Mouse (Mus musculus) adrenal gland, postnatal 25 days (tissue): ENCODE measurements around the gene Nkiras2. TPM values are rescaled to one million over a fixed set of nuclear protein-coding genes. Genes with fewer than 3 reads are reported as not detected.
"Not testable (repeated sequence)": the region's sequence is repeated elsewhere in the genome, so short reads cannot be mapped to it uniquely, and the experiment has no call there.

ENCODE experiments used
- DNase-seq: peaks from one replicate; pipeline ENCODE4 v3.0.0; 2021; ENCODE audit warnings: mixed read lengths
- long read RNA-seq: library from polyadenylated mRNA; stranded (forward); transcript quantifications from one replicate; pipeline ENCODE4 v2.0.0, GENCODE M21; 2021
- total RNA-seq: library from RNA; stranded (reverse); gene quantifications from 2 replicates; pipeline ENCODE4 v1.2.3, GENCODE M21; 2021

The Nkiras2 gene
- total RNA-seq: 40.3 and 46.8 TPM in 2 replicates
- long read RNA-seq, transcript Nkiras2-201 (4 exons, 2,097 nt): major isoform, 50 of 58 reads
- long read RNA-seq, partial matches to known transcripts: 1 of 58 reads
- long read RNA-seq, other reads (novel, unspliced or antisense): 7 of 58 reads

DNA sequence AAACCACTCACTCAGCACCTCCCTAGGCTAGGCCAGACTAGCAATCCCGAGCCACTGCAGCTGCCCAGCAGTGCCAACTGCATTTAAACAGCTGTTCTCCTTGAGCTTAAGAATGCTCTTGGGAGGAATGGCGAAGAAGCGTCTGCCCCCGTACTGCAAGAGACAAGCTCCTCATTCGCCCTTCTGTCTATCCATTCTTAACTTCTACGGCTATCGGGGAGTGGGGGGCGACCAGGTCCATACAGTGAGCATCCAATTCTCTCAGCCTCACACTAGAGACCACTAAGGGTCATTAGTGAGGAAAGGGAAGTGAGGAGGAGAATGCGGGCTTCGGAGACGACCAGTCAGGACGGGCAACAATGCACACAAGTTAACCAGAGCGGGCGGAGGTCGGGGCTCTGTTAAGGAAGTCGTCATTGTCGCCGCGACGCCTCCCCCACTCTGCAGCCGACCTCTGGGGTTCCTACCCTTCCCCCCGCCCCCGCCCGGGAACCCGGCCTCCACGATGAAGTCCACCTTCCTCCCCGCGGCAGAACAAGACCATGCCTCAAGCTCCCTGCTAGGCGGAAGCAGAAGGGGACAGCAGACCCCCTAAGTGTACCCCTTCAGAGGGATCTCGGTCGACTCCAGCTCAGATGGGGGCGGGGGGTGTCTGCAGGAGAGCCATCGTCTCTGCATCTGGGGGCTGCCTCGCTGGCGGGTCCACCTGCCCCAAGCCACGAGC is at the start of gene Nkiras2:
Gene Nkiras2 (plus strand): TSS at position 484 of the 724 bp plus-strand sequence.
- peak; percentile 69 for DNase-seq

DNA sequence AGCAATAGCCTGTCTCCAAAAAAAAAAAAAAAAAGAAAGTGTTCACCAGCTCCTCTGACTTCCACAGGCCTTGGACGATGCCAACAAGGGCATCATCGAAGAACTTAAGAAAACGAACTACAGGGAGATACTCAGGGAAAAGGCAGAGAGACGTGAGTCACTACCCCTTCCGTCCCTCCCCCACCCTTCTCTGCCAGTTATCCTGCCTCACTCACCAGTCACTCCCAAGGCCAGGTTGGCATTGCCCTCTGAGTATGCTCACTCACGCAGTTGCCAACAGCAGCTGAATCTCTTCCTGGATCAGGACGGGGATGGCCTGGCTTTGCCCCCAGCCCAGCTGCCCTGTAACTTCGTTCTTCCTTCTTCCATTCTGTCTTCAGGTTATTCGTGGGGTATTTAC is 49.3 kb upstream of the Nkiras2 start:
- peak; percentile 74 for DNase-seq

GRCm38 (mm10) chr11:100570430-100571201 is 48.4 kb upstream of the Nkiras2 start:
- DNase-seq: peak; percentile 54

- DNase-seq: no peak
These were observed 47.9 kb upstream of the Nkiras2 start for GRCm38 (mm10) chr11:100571202-100571567.

- DNase-seq: no peak
These were observed 44.9 kb upstream of the Nkiras2 start for GRCm38 (mm10) chr11:100574188-100574587.

- DNase-seq: peak; percentile 89
These were observed 44.1 kb upstream of the Nkiras2 start, which contains the start of gene Cnp for GRCm38 (mm10) chr11:100574708-100575483. Gene Cnp (plus strand): TSS chr11:100574904.

DNA sequence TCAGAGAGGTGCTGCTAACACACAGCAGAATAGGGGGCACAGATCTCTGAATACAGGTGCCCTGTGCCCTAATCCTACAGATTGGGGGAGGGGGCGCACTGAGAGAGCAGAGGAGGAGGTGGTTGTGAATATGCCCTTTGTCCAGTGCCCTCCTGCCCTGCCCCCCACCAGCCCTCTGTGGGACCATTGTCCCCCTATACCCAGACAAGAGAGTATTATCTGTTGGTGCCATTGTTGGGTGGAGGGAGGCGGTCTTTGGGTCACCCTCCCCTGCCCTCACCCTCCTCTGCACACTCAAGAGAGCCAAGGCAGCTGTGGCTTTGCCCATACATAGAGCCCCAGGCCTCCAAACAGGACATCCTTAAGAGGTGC is 43.6 kb upstream of the Nkiras2 start:
- no peak for DNase-seq

GRCm38 (mm10) chr11:100576256-100576655 is 42.8 kb upstream of the Nkiras2 start:
- DNase-seq: no peak

- DNase-seq: no peak
These were observed 41.0 kb upstream of the Nkiras2 start for GRCm38 (mm10) chr11:100577852-100578599.

DNA sequence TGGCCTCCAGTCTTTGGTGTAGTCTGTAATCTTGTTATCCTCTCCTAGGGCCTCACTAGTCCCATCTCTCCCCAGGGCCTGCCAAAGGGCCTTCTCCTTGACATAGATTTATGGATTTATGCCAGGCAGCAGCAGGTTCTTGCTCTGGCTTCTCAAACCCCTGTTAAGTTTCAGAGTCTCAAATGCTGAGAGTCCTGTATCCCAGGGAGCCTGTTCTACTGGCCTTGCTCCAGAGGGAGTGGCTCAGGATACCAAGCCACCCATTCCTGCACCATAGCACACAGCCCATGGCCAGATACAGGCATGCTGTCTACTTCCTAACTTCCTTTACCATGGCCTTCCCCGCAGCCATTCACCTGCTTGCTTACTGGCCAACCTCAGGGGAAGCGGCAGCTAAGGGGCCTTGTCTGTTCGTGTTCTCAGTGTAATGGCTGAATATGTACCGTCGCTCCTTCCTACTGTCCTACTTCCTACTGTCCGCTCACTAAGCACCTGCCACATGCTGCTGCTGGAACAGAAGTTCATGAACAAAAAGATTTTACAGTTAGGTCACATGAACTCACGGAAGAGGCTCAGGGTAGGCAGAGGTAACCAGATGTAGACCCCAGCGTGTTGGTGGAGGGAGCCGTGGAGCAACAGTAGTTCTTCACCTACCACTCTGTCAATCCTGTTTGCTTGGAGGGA is 39.8 kb upstream of the Nkiras2 start:
- no peak for DNase-seq

DNA sequence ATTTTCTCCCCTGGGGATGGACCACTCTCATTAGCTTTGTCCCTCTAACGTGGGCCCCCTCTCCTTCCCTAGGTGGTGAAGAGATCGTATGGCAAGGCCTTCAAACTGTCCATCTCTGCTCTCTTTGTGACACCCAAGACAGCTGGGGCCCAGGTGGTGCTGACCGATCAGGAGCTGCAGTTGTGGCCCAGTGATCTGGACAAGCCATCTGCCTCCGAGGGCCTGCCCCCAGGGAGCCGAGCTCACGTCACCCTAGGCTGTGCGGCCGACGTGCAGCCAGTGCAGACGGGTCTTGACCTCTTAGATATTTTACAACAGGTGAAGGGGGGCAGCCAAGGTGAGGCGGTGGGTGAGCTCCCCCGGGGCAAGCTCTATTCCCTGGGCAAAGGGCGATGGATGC is 38.8 kb upstream of the Nkiras2 start:
- DNase-seq: no peak

DNA sequence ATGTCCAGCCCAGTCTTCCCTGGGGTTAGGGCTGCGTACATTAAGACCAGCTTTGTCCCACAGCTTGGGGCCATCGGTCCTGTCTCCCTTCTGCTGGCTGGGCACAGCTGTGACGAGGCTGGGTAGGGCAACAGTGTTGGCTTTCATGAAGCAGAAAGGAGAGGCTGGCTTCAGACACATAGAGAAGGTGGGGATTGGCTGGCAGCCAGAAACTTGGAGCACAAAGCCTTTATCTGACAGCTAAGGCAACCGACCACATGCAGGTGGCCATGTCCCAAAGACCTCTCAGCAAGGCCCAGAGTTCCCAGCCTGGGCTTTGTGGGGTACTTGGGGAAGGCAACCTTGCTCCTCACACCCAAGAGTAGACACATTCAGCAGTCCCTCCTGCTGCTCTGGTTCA is 37.3 kb upstream of the Nkiras2 start:
- DNase-seq: peak; percentile 61

DNA sequence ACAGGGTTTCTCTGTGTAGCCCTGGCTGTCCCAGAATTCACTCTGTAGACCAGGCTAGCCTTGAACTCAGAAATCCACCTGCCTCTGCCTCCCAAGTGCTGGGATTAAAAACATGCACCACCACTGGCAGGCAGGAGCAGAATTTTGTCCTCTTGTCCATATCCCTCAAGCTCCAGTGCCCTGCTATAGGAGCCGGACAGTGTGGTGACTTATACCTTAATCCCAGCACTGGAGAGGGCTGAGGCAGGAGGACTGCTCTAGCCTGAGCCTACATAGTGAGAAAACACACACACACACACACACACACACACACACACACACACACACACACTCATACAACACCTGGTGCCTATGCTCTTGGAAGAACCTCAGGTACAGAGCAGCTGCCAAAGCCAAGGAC is 36.6 kb upstream of the Nkiras2 start:
- DNase-seq: not testable (repeated sequence)

GRCm38 (mm10) chr11:100582836-100583235 is 36.2 kb upstream of the Nkiras2 start:
- DNase-seq: no peak

DNA sequence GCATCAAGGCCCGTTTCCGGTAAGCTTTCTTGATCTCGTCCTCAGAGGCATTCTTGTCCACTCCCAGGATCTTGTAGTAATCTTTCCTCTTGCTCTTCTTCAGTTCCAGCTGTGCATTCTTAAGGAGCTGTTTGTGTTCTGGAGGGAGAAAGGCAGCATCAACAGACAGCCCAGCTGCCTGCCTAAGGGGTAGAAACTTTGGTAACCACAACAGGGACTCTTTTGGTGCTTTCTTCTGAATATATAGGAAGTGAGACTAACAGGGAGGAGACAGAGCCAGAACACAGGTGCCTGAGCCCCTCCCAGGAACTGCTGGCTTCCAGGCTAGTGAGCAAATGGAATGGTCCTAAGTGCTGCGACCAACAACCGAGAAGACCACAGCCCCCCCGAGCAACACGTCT is 34.5 kb upstream of the Nkiras2 start:
- no peak for DNase-seq

GRCm38 (mm10) chr11:100585148-100585547 is 33.9 kb upstream of the Nkiras2 start:
- DNase-seq: no peak

- DNase-seq: no peak
These were observed 30.6 kb upstream of the Nkiras2 start for GRCm38 (mm10) chr11:100588462-100588861.

DNA sequence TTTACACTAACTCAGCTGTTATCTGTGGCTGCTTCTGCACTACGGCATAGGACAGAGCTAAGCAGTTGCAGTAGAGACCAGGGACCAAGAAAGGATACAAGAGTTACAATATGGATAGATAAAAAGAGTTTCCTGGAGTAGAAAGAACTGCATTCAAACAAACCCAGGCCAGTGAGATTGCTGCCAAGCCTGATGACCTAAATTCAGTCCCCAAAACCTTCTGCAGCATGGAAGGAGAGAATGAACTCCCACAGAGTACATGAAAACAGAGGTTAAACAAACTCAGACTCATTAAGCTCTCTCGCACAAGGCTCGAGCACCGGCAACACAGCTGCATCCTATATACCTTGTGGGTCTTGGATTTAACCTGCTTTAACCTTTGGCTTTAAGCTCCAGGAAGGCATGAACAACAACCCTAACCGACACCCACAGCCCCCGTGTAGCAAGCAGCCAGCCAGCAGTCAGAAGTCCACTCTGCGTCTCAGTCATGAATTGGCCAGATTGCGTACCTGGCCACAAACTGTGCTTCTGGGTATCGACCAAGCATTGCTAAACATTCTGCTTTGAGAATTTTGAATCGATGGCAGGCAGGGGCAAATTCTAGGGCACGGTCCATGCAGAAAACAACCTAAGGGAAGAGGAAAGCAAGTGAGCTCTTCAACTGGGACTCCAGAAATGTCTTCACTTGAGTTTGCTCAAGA is 26.5 kb upstream of the Nkiras2 start:
- DNase-seq: no peak

DNA sequence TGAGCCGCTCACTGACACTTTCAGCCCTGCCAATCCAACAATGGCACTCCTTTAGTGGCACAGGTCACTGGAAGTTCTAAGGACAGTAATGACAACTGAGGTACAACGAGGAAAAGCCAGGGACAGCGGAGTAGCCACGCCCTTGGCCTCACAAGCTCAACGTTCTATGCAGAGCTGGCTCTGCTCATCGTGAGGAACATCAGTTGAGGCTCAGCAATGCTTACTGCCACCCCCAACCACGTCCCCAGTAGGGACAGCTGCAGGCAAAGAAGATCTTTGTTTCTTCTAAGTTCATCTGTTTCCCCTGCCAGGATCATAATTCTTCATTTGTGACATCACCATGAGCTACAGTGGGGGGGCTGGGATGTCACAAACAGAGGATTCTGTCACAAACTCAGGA is 24.4 kb upstream of the Nkiras2 start:
- DNase-seq: no peak

GRCm38 (mm10) chr11:100595533-100595932 is 23.5 kb upstream of the Nkiras2 start:
- DNase-seq: no peak

DNA sequence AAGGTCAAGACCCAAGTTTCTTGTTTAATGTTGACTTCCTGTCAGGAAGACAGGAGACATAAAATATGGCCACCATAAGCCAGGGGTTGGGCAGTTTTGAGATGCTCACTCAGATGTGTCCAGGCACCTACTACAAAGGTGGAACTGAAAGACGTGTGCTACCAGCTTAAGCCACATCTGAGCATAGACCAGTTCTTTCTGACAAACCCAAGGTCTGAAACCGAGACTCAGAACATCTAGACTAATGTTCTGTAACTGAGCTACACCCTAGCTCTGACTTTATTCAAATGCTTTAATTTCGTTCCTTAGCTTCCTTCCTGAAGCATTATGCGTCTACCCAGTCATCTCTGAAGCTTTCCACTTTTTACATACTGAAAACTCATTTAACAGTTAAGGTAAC is 21.0 kb upstream of the Nkiras2 start:
- no peak for DNase-seq
